Mouse (Mus musculus): ENCODE results near the gene Tyrobp. TPM values are rescaled to one million over a fixed set of nuclear protein-coding genes. Genes with fewer than 3 reads are reported as not detected.

Tyrobp gene
- total RNA-seq, 2 experiments from 2014 or later: 22.5 to 35.7 TPM

- DNase-seq: no peak
Observed at GRCm38 (mm10) chr7:30463568-30463967, 50.0 kb downstream of the Tyrobp start.

- DNase-seq: no peak
Observed at GRCm38 (mm10) chr7:30463996-30464395, 50.4 kb downstream of the Tyrobp start.

- no peak for DNase-seq
Observed at GRCm38 (mm10) chr7:30464816-30465300, 51.3 kb downstream of the Tyrobp start.

Other genes with a start within 250 kb of the Tyrobp start
- gene Zfp146, start 244.0 kb upstream of the Tyrobp start, total RNA-seq (2021): 10 to 100 TPM; 46.2 to 57.2 TPM
- gene Cox7a1, start 229.6 kb upstream of the Tyrobp start, total RNA-seq (2021): 100 to 1,000 TPM; 329 to 440 TPM
- 100 to 1,000 TPM; 587 to 633 TPM for gene Capns1, start 214.9 kb upstream of the Tyrobp start, total RNA-seq (2021)
- 10 to 100 TPM; 69.4 to 76.1 TPM for gene Polr2i, start 181.8 kb upstream of the Tyrobp start, total RNA-seq (2021)
- gene Tbcb, start 181.5 kb upstream of the Tyrobp start, total RNA-seq (2021): 10 to 100 TPM; 98.7 to 99.8 TPM
- not detected for gene Ovol3, start 178.0 kb upstream of the Tyrobp start, total RNA-seq (2021)
- under 1 TPM; 0.46 to 0.56 TPM for gene Thap8, start 133.7 kb upstream of the Tyrobp start, total RNA-seq (2021)
- 1 to 10 TPM; 4.6 to 5.7 TPM for gene Wdr62, start 133.3 kb upstream of the Tyrobp start, total RNA-seq (2021)
- 10 to 100 TPM; 16.6 to 18.3 TPM for gene Clip3, start 122.0 kb upstream of the Tyrobp start, total RNA-seq (2021)
- 10 to 100 TPM; 56.9 to 81.3 TPM for gene Alkbh6, start 105.0 kb upstream of the Tyrobp start, total RNA-seq (2021)
- gene Syne4, start 99.0 kb upstream of the Tyrobp start, total RNA-seq (2021): 10 to 100 TPM; 21.8 to 49.1 TPM
- gene E130208F15Rik, start 92.0 kb upstream of the Tyrobp start, total RNA-seq (2021): 1 to 10 TPM in 1 of 2 experiments, under 1 TPM in 1; 0.93 to 1.3 TPM
- gene Sdhaf1, start 89.9 kb upstream of the Tyrobp start, total RNA-seq (2021): 10 to 100 TPM; 13.2 to 16.0 TPM
- 10 to 100 TPM in 1 of 2 experiments, 1 to 10 TPM in 1; 7.4 to 14.7 TPM for gene Lrfn3, start 51.0 kb upstream of the Tyrobp start, total RNA-seq (2021)
- 1 to 10 TPM; 1.8 to 2.0 TPM for gene Hcst, start 6.1 kb downstream of the Tyrobp start, total RNA-seq (2021)
- 1 to 10 TPM in 1 of 2 experiments, under 1 TPM in 1; 0.89 to 1.0 TPM for gene Nfkbid, start 8.0 kb downstream of the Tyrobp start, total RNA-seq (2021)
- 10 to 100 TPM; 23.5 to 28.6 TPM for gene Aplp1, start 31.8 kb downstream of the Tyrobp start, total RNA-seq (2021)
- gene Kirrel2, start 43.9 kb downstream of the Tyrobp start, total RNA-seq (2021): not detected
- gene Nphs1, start 44.6 kb downstream of the Tyrobp start, total RNA-seq (2021): not detected
- under 1 TPM in 1 of 2 experiments, not detected in 1; 0.53 TPM for gene Prodh2, start 79.9 kb downstream of the Tyrobp start, total RNA-seq (2021)
- gene Arhgap33, start 121.3 kb downstream of the Tyrobp start, total RNA-seq (2021): 1 to 10 TPM; 2.5 to 2.9 TPM
- 10 to 100 TPM; 27.1 to 28.3 TPM for gene Hspb6, start 138.4 kb downstream of the Tyrobp start, total RNA-seq (2021)
- gene Proser3, start 138.5 kb downstream of the Tyrobp start, total RNA-seq (2021): 1 to 10 TPM; 7.8 to 8.5 TPM
- 10 to 100 TPM; 46.2 to 55.4 TPM for gene Lin37, start 146.1 kb downstream of the Tyrobp start, total RNA-seq (2021)
- 10 to 100 TPM; 68.8 to 70.8 TPM for gene U2af1l4, start 149.5 kb downstream of the Tyrobp start, total RNA-seq (2021)
- 1 to 10 TPM; 3.5 to 6.7 TPM for gene Gm49396, start 149.6 kb downstream of the Tyrobp start, total RNA-seq (2021)
- gene Psenen, start 149.9 kb downstream of the Tyrobp start, total RNA-seq (2021): 100 to 1,000 TPM; 141 to 163 TPM
- gene Igflr1, start 151.7 kb downstream of the Tyrobp start, total RNA-seq (2021): 1 to 10 TPM; 2.0 to 3.2 TPM
- 10 to 100 TPM; 38.5 to 44.5 TPM for gene Kmt2b, start 175.0 kb downstream of the Tyrobp start, total RNA-seq (2021)
- under 1 TPM in 1 of 2 experiments, not detected in 1; 0.72 TPM for gene Zbtb32, start 185.1 kb downstream of the Tyrobp start, total RNA-seq (2021)
- gene Upk1a, start 199.1 kb downstream of the Tyrobp start, total RNA-seq (2021): under 1 TPM in 1 of 2 experiments, not detected in 1; 0.43 TPM
- gene Cox6b1, start 212.4 kb downstream of the Tyrobp start, total RNA-seq (2021): 1,000 to 10,000 TPM; 1,179 to 1,185 TPM
- gene Etv2, start 222.1 kb downstream of the Tyrobp start, total RNA-seq (2021): not detected
- gene Rbm42, start 236.6 kb downstream of the Tyrobp start, total RNA-seq (2021): 10 to 100 TPM; 83.0 to 88.1 TPM

All from adrenal gland, postnatal 36 days (tissue).